Mouse (Mus musculus) A20 (cell line): Measurements from ENCODE around the gene Tmem184a.

ENCODE experiments used
- DNase-seq: peaks from one replicate; pipeline ENCODE4 v3.0.0-alpha.2; 2011; ENCODE audit warnings: low read depth, low spot score

Gene Tmem184a

DNA sequence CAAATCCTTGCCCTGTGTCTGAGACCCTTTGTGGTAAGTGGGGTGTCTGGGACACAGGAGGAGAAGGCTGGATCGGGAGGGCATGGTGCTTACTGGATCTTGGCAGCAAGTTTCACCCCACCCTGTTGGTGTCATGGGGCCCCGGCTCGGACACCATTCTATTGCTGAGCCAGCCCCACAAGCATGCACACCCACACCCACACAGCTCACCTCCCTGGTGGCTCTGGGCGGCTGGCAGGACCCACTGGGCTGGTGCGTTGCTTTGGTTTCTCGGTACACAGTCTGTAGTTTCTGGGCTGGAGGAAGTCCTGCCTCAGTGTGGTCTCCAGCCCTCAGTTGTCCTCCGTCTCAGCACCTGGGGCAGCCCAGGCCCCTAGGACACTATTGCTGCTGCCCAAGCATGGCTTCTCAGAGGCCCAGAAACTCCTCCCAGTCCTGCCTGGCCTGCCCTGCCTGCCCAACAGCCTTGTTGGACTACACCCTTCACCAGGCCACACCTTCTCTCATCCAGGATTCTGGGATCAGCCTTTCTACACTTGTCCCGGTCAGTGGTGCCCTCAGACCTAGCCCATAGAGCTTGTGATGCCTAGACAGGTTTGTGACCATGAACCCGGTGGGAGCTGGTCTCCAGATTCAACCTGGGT, at the start of gene Tmem184a:
Tmem184a (minus strand) TSS at position 380 of the 644 bp plus-strand sequence.
- DNase-seq = no peak

DNA sequence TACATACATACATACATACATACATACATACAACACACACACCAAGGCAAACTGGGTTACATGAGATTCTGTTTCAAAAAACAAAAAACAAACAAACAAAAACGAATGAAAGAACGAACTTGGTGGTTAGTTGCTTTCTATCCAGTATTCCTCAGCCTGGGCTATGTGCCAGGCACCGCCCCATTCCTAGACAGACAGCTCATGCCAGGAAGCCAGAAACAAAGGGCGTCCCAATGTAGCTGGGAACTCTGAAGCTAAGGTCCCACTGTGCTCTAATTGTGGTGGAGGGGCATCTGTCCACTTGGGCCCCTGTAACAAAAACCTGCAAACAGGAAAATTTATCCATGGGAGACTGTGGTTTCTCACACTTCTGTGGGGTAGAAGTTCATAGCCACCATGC, 43.0 kb upstream of the Tmem184a start:
- DNase-seq = no peak

DNA sequence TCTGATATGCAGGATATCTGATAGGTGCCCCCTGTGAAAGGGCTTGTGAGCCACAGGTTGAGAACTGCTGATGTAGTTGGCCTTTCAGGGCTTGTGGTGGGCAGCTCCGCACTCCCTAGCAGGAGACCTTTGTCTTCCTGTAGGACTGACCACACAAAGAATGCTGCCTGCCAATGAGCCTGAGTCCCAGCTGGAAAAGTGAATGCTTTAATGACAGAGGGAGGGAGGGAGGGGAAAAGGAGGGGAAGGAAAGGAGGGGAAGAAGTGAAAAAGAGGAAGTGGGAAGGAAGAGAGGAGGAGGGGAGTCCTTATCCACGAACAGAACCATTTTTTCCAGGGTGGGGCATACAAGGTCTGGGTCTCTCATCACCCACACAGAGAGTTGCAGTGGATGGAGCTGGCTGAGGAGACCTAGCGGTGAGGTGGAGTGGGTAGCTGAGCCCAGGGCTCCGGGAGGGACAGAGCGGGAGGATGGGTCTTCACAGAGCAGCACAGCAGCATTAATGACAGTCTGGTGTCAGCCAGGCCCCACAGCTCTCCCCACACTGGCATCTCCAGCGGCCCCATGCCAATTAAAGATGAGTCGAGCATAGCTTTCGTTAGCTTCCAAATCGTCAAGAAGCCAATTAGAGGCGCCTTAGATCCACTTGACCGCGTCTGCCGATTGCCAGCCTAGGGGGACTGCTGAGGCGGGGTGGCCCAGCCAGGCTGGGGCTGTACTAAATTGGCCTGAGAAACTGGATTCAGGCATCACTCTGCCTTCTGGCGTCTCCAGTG, 40.8 kb upstream of the Tmem184a start:
- no peak for DNase-seq

DNA sequence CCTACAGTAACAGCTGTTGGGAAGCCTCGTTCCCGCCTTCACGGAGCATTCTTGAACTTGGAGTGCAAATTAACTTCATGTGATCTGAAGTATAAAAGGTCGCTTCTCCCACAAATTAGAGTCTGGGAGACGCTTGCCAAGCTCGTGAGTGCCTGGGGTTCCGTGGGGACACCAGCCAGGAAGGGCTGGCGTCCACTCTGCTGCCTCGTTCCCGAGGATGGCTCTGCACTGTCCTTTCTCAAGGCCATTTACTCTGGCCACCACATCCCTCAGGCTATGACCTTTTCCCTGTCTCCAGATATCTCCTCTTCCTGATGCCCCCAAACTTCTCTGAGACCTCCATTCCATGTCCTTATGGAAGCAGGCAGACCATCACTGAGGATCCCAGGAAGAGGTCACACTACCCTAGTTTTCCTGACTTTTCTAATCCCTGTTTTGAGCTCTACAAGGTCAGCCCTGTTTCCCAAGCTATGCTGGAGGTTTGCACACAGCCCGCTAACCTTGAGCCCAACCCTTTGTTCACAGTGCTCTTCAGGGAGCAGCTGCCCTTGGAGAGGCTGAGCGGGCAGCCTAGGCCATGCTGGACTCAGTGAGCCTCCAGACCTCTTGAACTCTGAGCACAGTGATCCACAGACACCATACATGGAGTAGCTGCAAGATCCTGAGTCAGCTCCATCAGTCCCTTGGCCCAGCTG, 30.1 kb upstream of the Tmem184a start:
- DNase-seq = no peak

DNA sequence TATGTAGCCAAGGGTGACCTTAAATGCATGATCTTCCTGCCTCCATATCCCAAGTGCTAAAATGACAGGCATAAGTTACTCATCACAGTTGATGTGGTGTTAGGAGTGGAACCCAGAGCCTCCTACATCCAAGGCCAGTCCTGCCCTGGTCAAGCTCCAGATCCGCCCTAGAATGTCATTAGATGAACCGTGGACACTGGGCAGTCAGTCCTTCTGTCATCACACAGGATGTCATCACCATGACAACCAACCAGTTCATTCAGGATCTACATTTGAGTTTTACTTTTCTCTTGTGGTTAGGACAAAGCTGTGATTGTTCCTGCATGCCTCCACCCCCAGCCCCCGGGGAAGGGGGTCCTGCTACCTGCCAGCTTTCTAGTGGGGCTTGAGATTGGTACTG, 19.4 kb upstream of the Tmem184a start:
- DNase-seq = no peak

DNA sequence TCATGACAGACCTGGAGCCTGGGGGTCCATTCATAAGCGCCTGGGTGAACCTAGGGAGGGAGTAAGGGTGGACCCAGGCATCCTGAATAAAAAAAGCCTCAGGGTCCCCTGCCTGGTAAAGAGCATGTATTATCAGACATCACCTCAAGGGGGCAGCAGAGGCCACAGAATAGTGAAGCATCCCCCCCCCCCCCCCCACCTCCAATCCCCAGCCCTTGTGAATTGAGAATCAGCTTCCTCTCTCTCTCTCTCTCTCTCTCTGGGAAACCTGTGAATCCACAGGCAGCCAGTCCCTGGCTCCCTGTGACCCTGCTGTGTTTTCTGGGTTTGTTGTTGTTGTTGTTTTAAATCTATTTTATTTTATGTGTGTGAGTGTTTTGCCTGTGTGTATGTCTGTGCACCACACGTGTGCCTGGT, 18.8 kb upstream of the Tmem184a start:
- DNase-seq = peak; percentile 54

DNA sequence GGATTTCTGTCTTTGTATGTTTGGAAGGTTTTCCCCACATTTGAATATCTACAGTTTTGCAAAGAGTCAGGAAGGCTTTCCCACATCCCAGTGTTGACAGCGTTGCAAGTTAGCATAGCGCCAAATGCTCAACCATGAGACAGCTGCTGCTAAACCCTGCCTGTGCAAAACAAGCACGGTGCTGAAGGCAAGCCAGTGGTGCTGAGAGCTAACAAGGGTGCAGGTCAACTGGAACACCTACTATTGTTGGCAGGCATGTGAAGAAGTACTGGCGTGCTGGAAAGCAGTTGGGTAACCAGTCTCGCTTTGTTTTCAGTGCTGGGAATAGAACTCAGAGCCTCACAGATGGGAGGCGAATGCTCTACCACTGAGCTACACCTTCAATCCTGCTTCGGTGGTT, 16.0 kb upstream of the Tmem184a start:
- no peak for DNase-seq

DNA sequence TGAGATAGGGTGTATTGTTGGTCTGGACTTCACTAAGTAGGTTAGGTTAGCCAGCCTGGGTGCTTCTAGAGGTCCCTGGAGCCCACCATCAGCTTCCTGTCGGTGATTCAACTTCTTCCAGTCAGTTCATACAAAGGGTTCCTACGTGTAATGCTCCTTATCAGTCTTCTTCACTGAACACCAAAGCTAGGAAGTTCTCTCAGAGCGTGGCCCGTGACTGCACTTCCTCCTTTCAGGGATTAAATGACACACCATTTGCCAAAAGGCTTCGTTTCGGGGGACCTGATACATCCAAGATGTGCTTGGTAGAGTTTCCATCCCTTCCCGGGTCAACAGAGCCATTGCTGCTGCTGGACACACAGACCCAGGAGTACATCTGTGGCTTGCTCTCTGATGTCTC, 12.4 kb upstream of the Tmem184a start:
- peak; percentile 35 for DNase-seq

DNA sequence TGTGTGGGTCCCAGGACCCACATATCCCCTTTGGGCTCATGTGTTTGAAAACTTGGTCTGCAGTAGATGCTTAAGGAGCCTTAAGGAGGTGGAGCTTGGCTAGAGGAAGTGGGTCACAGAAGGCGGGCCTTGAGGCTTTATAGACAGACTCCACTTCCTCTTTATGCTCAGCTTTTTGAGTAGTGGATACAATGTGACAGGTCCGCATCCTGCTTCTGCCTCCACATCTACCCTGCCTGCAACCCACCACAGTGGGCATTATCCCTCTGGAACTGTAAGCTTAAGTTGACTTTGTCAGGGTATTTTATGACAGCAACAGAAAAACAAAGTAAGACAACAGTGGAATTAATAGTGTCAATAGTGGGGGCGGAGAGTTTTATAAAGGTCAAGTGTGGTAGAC, 11.0 kb upstream of the Tmem184a start:
- peak; percentile 88 for DNase-seq

DNA sequence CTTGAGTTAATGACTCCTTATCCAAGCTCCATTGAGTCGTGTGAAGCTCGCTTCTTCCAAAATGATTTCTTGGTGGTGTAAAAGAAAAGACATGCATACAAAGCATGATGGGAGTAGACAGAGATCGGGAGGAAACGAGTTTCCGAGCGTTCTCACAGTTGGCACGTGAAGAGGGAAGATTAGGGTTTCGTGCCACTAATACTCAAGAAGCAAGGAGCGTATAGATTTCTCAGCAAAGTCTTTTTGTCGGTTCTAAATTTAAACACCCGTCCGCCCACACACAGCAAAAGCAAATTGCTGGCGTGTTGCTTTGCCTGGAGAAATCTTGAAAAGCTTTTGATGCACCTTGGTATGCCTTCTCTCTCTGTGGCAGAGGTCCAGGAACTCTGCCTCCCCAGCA, 9.7 kb upstream of the Tmem184a start:
- no peak for DNase-seq

DNA sequence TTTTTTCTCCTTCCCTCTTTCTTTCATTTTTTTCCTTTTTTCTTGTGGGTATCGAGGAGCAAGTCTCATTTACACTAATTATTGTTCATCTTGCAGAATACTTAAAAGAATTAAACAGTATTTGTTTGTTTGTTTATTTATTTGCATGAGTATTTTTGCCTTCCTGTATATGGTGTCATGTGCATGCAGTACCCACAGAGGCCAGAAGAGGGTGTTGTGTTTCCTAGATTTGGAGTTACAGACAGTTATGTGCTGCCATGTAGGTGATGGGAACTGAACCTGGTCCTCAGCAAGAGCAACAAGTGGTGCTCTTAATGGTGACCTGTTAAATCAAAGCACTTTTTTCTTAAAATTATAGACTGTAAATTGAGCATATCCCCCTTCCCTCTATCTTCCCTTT, 7.9 kb upstream of the Tmem184a start:
- peak; percentile 57 for DNase-seq

DNA sequence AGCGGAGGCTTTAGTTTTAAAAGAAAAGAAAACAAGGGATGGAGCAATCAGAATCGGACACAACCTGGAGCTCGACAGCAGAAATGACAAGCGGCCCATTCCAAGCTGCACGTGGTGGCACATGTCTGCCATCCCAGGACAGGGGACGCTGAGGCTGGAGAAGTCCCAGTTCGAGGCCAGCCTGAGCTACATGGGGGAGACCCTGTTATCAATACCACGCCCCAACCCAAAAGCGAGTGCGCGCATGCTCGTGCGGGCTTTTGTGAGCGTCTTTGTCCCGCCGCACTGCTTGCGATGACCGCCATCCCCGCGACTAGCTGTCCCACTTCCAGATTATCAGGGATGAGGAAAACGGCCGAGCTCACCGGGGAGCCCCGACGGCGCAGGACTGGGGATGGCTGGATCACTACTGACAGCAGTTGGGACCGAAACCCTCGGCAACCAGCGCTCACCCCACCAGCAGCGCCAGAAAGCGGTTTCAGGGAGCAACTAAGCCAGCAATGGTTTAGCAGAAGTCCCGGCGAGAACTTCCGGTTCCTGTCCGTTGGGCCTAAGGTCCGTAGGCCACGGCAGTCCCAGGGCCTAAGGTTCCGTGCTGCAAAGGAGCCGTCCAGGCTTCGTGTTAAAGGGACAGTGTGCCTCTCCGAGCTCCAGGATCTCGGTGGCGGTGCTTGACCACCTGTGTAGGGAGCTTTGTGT, 6.8 kb upstream of the Tmem184a start, which contains the start of the genes Gm26938 and Psmg3:
Gm26938 (minus strand) TSS at position 51 of the 699 bp plus-strand sequence.
Psmg3 (minus strand) TSS at position 529 of the 699 bp plus-strand sequence.
- peak; percentile 93 for DNase-seq

DNA sequence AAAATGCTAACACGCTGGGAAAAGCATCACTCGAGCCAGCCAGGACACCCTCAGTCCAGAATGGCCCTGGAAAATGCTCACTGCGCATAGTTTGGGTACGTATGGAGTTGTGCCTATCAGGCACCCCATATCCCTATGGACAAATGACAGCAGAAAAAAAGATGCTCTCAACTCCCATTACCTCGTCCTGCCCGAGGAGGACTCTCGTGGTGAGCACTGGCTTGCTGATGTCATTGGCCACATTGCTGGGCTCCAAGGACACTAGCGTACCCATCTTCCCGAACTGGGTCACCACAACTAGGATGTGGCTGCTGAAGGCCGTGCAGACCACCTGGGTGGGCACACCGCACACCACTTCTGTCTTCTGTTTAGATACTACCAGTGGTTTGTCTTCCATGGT, 6.2 kb upstream of the Tmem184a start:
- no peak for DNase-seq

DNA sequence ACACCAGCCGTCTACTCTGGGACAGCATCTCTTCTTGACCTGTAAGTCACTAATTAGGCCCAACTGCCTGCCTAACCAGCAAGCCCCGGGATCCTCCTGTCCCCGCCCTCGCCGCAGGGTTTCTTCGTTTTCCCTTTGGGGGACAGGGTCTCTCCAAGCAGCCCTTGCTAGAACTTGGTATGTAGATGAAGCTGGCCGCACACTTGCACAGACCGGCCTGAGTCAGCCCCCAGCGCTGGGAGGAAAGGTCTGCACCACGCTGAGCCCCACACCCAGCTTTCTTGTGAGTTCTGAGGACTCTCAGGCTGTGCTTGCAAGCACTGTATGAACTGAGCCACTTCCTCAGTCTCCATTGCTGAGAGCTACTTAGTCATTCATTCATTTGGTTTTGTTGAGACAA, 4.8 kb upstream of the Tmem184a start:
- DNase-seq = no peak

DNA sequence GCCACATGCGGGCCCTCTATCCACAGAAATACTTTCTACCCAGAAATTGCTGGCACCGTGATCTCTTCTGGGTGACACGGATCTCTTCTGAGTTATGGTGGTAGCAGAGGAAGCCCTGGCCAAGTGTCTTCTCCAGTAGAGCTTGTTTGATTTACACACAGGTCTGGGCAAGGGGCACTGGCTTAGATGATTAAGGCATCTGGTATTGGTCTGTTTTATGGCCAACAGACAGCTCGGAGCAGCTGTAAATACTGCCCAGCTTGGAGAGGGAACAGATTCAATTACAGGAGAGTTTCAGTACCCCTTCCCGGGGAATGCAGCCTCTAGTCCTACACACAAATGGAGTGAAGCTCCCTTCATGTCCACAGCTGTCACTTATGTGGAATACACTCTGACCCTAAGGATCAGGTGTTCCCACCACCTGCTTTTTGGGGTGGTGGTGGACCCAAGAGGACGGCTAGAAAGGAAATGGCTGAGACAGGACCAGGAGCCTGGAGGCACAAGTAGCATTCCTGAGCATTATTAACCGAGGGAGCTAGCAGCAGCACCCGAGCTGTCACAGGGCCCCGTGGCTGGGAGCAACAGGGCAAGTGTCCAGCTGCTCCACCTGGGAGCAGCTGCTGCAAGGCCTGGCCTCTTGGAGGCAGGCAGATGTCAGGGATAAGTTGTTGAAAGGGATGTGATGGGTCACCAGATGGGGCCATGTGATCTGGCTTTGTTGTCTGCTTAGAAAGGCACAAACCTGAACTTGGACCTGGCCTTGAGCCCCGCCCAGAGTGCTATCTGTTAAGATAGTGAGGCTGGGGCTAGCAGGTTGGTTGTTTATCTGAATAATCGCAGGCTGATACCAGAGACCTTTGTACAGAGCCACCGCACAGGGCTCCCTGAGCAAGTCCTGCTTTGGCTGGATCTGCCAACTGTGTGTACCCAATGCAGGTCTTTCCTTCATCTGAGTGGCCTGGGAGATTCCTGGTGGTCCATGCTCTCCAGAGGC, 2.0 kb upstream of the Tmem184a start:
- DNase-seq = no peak

DNA sequence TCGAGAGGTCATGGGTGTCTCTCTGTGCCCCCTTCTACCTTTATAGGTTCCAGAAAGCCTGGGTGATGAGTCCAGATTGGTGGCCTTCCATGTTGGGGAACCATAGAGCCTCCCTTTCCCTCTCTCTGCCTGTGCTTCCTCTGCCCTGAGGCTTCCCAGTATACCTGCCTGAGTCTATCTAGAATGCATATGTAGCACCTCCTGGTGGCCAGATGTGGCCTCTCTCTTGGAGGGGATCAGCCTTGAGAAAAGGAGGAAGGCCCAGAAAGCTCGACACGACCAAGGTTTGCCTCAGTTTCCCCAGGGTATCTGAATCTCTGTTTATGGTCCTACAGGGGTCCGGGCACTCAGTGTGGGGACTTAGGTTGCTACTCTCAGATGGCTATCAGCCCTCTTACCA, 916 bp downstream of the Tmem184a start:
- DNase-seq = peak; percentile 46

DNA sequence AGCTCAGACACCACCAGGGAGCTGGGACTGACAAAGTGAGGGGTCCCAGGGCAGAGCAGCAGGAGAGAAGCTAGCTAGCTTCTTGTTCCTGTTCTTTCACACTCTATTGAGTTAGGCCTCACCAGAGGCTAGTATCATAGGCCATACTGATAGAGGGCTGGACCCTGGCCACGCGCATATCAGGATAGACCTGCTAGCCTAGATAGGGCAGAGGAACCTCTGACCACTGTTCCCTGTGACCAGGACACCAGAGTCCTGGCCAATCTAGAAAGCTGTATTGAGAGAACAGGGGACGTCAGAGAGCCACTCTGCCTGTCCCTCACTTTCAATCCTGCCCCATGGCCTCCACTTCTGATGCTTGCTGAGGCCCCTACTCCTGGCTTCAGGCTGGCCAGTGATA, 1.7 kb downstream of the Tmem184a start:
- DNase-seq = no peak

DNA sequence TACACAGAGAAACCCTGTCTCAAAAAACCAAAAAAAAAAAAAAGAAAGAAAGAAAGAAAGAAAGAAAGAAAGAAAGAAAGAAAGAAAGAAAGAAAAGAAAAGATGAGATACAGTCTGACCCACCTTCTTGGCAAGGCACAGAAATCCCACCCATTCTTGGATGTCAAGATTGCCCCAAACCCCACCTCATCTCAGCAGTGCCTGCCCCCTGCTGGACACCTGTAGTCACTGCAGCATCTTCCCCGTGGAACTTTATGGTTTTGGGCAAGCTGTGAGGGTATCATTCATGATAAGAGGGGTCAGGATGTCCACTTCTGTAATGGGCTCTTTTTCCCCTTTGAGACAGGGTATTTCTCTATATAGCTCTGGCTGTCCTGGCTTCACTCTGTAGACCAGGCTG, 2.4 kb downstream of the Tmem184a start:
- DNase-seq = peak; percentile 45

DNA sequence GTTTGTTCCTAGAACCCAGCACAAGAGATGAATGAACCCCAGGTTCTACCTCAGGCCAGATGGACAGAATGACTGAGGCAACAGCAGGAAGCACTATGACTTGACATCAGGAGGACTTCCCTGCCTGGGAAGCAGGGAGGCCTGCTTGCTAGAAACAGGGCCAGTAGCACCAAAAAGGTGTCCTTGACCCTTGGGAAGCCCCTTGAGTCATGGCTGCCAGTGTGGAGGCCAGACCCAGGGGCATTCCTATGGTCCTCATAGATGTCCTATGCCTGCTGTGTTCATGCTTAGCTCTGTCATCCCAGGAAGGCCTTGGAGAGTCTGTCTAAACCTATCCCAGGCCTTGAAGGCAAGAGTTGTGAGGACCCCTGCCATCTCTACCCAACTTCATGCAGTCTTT, 3.3 kb downstream of the Tmem184a start:
- no peak for DNase-seq

DNA sequence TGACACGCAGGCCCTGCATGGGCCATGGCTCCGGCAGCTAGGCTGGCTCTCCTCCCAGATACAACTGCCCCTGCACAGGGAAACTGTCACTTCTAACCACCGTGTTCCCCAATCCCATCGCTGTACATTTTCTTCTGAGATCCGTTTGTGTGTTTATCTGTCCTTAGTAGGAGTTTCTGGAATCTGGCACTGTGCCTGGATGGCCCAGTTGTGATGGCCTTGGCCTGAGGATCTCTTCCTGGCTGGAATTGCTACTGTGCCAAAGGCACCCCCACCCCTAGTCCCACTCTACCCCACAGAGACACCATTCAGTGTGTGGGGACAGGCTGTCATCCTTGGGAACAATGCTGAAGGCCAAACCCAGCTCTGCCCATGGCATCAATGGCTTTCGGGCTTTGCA, 3.8 kb downstream of the Tmem184a start:
- DNase-seq = no peak

DNA sequence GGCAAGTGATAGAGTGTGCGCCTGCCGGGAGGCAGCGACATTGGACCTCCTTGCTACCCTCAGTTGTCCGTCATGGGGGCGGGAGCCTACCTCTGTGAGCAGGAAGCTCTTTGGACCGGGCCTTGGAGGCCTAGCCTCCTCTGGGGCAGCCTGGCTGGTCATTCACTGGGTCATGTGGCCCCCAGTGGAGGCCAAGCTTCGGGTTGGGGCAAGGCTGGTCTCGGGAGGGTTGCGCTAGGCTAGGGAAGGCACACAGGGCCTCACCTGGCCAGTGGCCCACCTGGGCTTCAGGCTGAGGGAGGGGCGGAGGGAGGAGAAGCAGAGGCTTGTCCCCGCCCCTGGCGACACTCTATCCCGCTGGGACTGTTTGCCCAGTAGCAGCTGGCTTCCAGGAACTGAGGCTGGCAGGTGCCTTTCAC, 5.7 kb downstream of the Tmem184a start:
- DNase-seq = no peak
